Mouse (Mus musculus) lung, adult 2 months (tissue): Measurements from ENCODE around the gene Stk38l. TPM values are rescaled to one million over a fixed set of nuclear protein-coding genes. Genes with fewer than 3 reads are reported as not detected.

ENCODE experiments used
- DNase-seq: peaks from one replicate; pipeline ENCODE4 v3.0.0; 2022
- H3K4me1 ChIP-seq: fragments of 200-500 bp; 2 replicates; pipeline ENCODE4 v1.6.1; 2011; ENCODE audit warnings: low read length; ENCODE audit not compliant: control insufficient read depth, insufficient read depth
- H3K4me3 ChIP-seq: fragments of 200-500 bp; replicated peaks from 2 replicates; pipeline ENCODE3; 2011; ENCODE audit warnings: low read depth, mild to moderate bottlenecking, control low read depth, low read length; ENCODE audit errors: extremely low read depth
- CTCF ChIP-seq: fragments of 200-500 bp; IDR thresholded peaks from 2 replicates; pipeline ENCODE4 v1.5.1; 2011; ENCODE audit warnings: mild to moderate bottlenecking, low read length, control low read depth; ENCODE audit not compliant: insufficient read depth
- POLR2A ChIP-seq: fragments of 200-500 bp; IDR thresholded peaks from 2 replicates; pipeline ENCODE4 v1.6.1; 2011; ENCODE audit warnings: low read depth, mild to moderate bottlenecking, control low read depth, low read length, borderline replicate concordance; ENCODE audit errors: extremely low read depth
- WGBS: fragments of 180-500 bp; shearing (Covaris S2); methylation state at CpG from one replicate; pipeline ENCODE4 v1.1.7; 2018; 5-methylcytosine and 5-hydroxymethylcytosine counted together
- polyA plus RNA-seq: library from polyadenylated mRNA; depleted of rRNA; stranded (reverse); fragments of >200 nt; gene quantifications from 2 replicates; pipeline ENCODE4 v1.2.3, GENCODE M21; 2012; rRNA removed

The Stk38l gene
- polyA plus RNA-seq, 1 experiment, result 5.3 TPM

DNA sequence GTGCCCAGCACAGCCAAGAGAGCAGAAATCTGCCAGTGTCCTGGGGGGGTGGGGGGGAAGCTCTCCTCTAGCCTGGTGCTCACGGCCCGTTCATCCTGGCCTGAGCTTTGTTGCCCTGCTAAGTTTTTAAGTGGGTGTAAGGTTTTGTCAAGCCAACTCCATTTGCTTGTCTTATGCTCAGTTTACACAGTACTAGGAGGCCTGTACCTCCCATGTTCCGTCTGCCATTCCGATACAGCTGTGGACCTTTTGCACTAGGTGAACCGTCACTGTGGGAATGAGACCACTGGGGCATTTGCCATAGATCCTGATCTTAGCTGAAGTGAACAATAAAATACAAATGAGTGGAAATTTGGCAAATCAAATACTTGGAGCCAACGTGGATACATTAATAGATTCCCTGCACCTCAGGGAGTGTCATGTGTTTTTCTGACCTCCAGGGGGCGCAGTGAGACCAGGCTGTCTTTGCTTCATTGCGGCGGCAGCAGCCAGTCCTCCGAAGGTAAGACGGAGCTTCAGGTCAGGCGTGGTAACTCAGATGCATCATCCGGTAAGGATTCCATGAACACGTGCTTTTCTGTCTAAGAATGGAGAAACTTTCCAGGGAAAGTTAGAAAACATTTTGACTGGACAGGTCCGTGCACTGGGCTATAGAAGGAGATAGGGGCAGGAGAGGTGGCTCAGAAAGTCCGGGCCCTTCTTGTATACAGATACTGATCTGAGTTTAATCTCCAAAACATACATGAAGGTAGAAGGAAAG is 100.1 kb downstream of the Stk38l start:
- no peak for TF ChIP-seq POLR2A
- peak; percentile 89 for TF ChIP-seq CTCF
- Histone ChIP-seq H3K4me3 (no peak overlapping the region), H3K4me1 (no peaks in the 10 kb centered on the region)
- DNase-seq, result peak; percentile 52
- WGBS, result 36% methylated on average over 16 of the region's 16 CpGs

DNA sequence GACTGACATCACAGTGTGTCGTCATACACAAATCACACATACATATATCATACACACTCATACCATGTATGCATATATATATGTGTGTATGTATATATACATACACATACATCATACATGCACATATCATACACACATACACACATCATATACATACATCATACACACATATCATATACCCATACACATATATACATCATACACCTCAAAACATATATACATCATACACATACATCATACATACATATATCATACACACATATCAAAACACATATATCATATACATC is 100.6 kb downstream of the Stk38l start:
- Histone ChIP-seq H3K4me1 (no peaks in the 10 kb centered on the region), H3K4me3 (no peak overlapping the region)
- TF ChIP-seq POLR2A, result no peak
- no peak for TF ChIP-seq CTCF
- 63% methylated on average over 1 of the region's 1 CpGs for WGBS
- no peak for DNase-seq

Other genes starting within 250 kb of the Stk38l start
- gene Itpr2, start 222.8 kb upstream of the Stk38l start, polyA plus RNA-seq, result 15.3 and 25.5 TPM in 2 replicates
- 54.3 and 87.8 TPM in 2 replicates for gene Fgfr1op2, start 147.8 kb upstream of the Stk38l start, polyA plus RNA-seq
- gene Ints13, start 147.2 kb upstream of the Stk38l start, polyA plus RNA-seq, result 10.0 and 13.1 TPM in 2 replicates
- gene Med21, start 82.4 kb upstream of the Stk38l start, polyA plus RNA-seq, result 18.0 and 25.1 TPM in 2 replicates
- gene Tm7sf3, start 82.2 kb upstream of the Stk38l start, polyA plus RNA-seq, result 15.8 and 20.2 TPM in 2 replicates
- 1.8 and 3.1 TPM in 2 replicates for gene Arntl2, start 71.1 kb downstream of the Stk38l start, polyA plus RNA-seq
- 0.12 TPM in 1 of 2 replicates, not detected in the other for gene Smco2, start 125.1 kb downstream of the Stk38l start, polyA plus RNA-seq
- 26.1 and 35.1 TPM in 2 replicates for gene Ppfibp1, start 163.5 kb downstream of the Stk38l start, polyA plus RNA-seq
- not detected in 2 replicates for gene 1700034J05Rik, start 229.4 kb downstream of the Stk38l start, polyA plus RNA-seq